Mouse (Mus musculus) lung, embryonic 14.5 days (tissue): ENCODE results near the gene Gcnt2. TPM values are rescaled to one million over a fixed set of nuclear protein-coding genes. Genes with fewer than 3 reads are reported as not detected.

Experiments
- ATAC-seq: fragments of 200-750 bp; cut with Nextera tagmentation; 2 replicates; pipeline ENCODE4 v1.8.0; 2017; ENCODE audit warnings: mild to moderate bottlenecking, moderate TSS enrichment, moderate library complexity; ENCODE audit not compliant: insufficient read depth
- DNase-seq: peaks from one replicate; pipeline ENCODE4 v3.0.0-alpha.2; 2015
- H3K27ac ChIP-seq: fragments of 300-500 bp; sonication (generic); 2 replicates; pipeline ENCODE4 v1.5.1; 2014; ENCODE audit warnings: low read depth, mild to moderate bottlenecking, moderate library complexity
- H3K27me3 ChIP-seq: fragments of 300-500 bp; sonication (generic); 2 replicates; pipeline ENCODE4 v1.6.1; 2014; ENCODE audit warnings: low read length, control low read depth; ENCODE audit not compliant: insufficient read depth
- H3K36me3 ChIP-seq: fragments of 300-500 bp; sonication (generic); 2 replicates; pipeline ENCODE4 v1.6.1; 2014; ENCODE audit warnings: control low read depth; ENCODE audit not compliant: insufficient read depth
- H3K4me1 ChIP-seq: fragments of 300-500 bp; sonication (generic); 2 replicates; pipeline ENCODE4 v1.6.1; 2014; ENCODE audit warnings: antibody characterized with exemption, control low read depth; ENCODE audit not compliant: insufficient read depth
- H3K4me2 ChIP-seq: fragments of 300-500 bp; sonication (generic); 2 replicates; pipeline ENCODE4 v1.6.1; 2014; ENCODE audit warnings: mild to moderate bottlenecking
- H3K4me3 ChIP-seq: fragments of 300-500 bp; sonication (generic); 2 replicates; pipeline ENCODE4 v1.5.1; 2014; ENCODE audit warnings: low read depth, low read length
- H3K9ac ChIP-seq: fragments of 300-500 bp; sonication (generic); 2 replicates; pipeline ENCODE4 v1.6.1; 2014
- H3K9me3 ChIP-seq: fragments of 300-500 bp; sonication (generic); 2 replicates; pipeline ENCODE4 v1.6.1; 2016; ENCODE audit warnings: low read depth, low read length, control low read depth
- CTCF ChIP-seq: IDR thresholded peaks from 2 replicates; pipeline ENCODE4 v1.5.1; 2016; ENCODE audit warnings: antibody characterized with exemption, low read depth
- WGBS: fragments of 180-500 bp; shearing (Covaris S2); extraction: QIAGEN DNeasy Blood & Tissue Kit; methylation state at CpG from one replicate; pipeline ENCODE4 v1.1.7; 2014; 5-methylcytosine and 5-hydroxymethylcytosine counted together
- polyA plus RNA-seq: library from polyadenylated mRNA; unstranded; fragments of >200 nt; fragmentation: Nextera tagmentation; extraction: Ambion mirVana; gene quantifications from 2 replicates; pipeline ENCODE4 v1.2.1, GENCODE M21; 2014

The Gcnt2 gene
- polyA plus RNA-seq, 1 experiment from 2014 or later, result 2.5 TPM

DNA sequence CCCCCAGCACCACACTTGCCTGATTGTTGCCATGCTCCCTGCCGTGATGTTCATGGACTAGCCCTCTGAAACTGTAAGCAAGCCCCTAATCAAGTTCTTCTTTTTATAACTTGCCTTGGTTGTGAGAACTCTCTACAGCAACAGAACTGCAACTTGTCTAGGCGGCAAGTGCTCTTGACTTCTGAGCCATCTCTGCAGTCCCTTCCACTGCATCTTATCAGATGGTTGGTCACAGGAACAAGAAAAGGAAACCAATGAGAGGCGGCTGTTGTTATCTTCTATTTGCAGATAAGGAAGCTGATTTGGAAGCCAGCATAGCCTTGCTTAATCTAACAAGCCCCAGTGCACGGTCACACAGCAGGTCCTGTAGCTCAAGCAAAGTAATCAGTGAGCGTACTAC lies 14.5 kb downstream of the Gcnt2 start:
- Histone ChIP-seq H3K4me3 (no peak overlapping the region), H3K27me3 (no peaks in the 10 kb centered on the region), H3K4me1 (peaks cover 3% of the 10 kb centered on the region; the same call in 1 of the 2 replicates), H3K27ac (no peak overlapping the region), H3K36me3 (no peaks in the 10 kb centered on the region), H3K4me2 (no peak overlapping the region), H3K9ac (no peak overlapping the region), H3K9me3 (no peaks in the 10 kb centered on the region)
- no peak for TF ChIP-seq CTCF
- 50% methylated on average over 5 of the region's 5 CpGs for WGBS
- ATAC-seq, result no peak
- no peak for DNase-seq

DNA sequence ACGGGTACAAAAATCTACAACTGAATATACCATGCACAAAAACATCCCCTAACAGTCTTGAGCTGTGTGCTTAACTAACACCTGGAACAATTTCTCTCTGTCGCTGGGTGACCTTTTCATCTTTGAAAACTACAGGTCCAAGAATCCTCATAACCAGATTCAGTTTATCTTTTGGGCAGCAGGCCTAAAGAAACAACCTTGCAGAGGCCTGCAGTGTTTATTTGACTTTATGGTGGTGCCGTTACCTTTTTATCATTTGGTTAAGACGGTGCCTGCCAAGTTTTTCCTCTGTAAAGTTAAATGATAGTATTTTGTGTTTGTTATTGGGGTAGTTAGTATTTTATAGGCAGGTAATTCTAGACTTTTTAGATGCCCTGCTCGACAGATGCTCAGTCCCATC lies 15.9 kb downstream of the Gcnt2 start:
- Histone ChIP-seq H3K27me3 (no peaks in the 10 kb centered on the region), H3K36me3 (no peaks in the 10 kb centered on the region)
- no peak for DNase-seq

DNA sequence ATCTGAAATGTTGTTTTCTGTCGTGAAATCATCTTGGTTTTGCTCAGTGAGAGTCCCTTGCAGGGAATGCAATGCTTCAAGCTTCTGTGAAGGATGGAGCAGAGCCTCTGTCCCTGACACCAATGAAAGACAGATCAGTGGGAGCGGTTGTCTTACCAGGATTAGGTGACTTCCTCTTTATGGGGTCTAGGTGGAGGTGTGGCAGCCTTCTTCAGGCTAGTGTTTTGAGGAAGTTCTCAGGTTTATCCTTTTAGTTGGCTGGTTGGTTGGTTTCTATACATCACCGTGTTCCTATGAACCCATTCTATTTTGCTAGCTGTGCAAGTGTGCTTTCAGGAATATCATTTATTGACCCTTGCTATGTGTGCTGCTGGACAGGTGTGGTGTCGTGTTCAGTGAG lies 18.0 kb downstream of the Gcnt2 start:
- Histone ChIP-seq H3K27me3 (no peaks in the 10 kb centered on the region), H3K4me3 (no peak overlapping the region), H3K9ac (no peak overlapping the region), H3K4me2 (no peak overlapping the region), H3K4me1 (no peaks in the 10 kb centered on the region), H3K27ac (no peak overlapping the region), H3K36me3 (no peaks in the 10 kb centered on the region), H3K9me3 (no peaks in the 10 kb centered on the region)
- WGBS, result 78% methylated on average over 4 of the region's 4 CpGs
- ATAC-seq, result no peak
- DNase-seq, result no peak
- TF ChIP-seq CTCF, result no peak

More for the DNA sequence above, 15.9 kb downstream of the Gcnt2 start:
- Histone ChIP-seq H3K9ac (no peak overlapping the region), H3K4me1 (no peaks in the 10 kb centered on the region), H3K27ac (no peak overlapping the region), H3K9me3 (no peaks in the 10 kb centered on the region), H3K4me2 (no peak overlapping the region), H3K4me3 (no peak overlapping the region)
- 53% methylated on average over 5 of the region's 5 CpGs for WGBS
- ATAC-seq, result no peak
- TF ChIP-seq CTCF, result no peak

DNA sequence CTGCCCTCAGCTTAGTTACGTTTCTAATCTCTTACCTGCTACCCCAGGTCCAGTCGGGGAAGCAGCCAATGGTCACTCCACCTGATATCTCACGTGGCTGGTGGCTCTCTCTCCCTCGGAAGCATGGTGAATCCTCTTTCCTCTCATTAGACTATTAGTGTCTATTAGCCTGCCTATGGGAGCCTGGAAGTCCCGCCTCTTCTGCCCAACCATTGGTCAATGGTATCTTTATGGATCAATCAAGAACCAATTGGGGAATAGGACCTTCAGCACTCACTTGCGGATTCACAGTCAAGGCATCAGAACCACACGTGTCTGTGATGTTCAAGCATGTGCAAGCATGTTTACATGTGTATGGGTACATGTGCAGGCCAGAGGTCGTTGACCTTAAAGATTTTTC lies 21.0 kb downstream of the Gcnt2 start:
- Histone ChIP-seq H3K36me3 (no peaks in the 10 kb centered on the region), H3K4me1 (no peaks in the 10 kb centered on the region), H3K9ac (no peak overlapping the region), H3K4me2 (no peak overlapping the region), H3K27me3 (no peaks in the 10 kb centered on the region), H3K9me3 (no peaks in the 10 kb centered on the region), H3K27ac (no peak overlapping the region), H3K4me3 (no peak overlapping the region)
- no peak for TF ChIP-seq CTCF
- WGBS, result 75% methylated on average over 8 of the region's 8 CpGs
- DNase-seq, result no peak
- ATAC-seq, result no peak

DNA sequence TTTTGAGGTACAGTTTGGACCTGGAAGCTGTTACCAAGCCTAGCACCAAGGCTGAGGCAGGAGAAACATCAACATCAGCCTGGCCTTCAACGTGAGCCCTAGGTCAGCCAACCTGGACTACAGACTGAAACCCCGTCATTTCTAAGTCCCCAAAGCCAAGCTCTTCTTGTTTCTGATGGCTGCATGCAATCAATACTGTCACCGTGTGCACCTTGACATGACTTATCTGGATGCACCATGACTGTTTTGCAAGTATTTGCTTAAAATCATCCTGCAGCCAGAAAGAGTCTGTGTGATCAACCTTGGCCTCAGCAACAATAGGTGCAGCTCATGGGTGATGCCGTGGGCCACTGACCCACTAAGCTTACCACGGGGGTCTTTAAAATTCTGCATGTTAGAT lies 23.1 kb downstream of the Gcnt2 start:
- TF ChIP-seq CTCF, result no peak
- DNase-seq, result no peak

DNA sequence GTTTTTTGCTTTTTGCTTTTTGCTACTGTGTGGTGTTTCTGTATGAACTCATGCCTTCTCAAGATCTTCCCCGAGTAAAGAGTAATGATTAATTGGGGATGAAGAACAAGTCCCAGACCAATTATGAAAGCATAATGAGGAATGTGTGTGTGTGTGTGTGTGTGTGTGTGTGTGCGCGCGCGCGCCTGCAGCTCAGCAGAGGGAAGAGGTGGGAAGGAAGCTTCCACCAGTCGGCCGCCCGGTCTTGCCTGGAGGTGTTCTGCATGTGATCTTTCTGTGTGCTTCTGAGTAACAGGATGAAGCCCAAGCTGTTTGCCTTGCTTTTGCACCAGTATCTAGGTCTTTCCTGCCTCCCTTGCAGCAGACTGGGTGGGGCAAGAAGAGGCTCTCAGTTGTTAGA lies 24.3 kb downstream of the Gcnt2 start:
- DNase-seq (no peak), ATAC-seq (no peak)
- H3K9me3 ChIP-seq, result no peaks in the 10 kb centered on the region
- 81% methylated on average over 9 of the region's 9 CpGs for WGBS
- H3K27me3 ChIP-seq, result no peaks in the 10 kb centered on the region
- H3K36me3 ChIP-seq, result no peaks in the 10 kb centered on the region
- H3K9ac ChIP-seq, result no peak overlapping the region
- H3K4me3 ChIP-seq, result no peak overlapping the region
- no peak overlapping the region for H3K27ac ChIP-seq
- H3K4me2 ChIP-seq, result no peak overlapping the region
- no peaks in the 10 kb centered on the region; the same call in 1 of the 2 replicates for H3K4me1 ChIP-seq
- no peak for TF ChIP-seq CTCF

More for the DNA sequence above, 23.1 kb downstream of the Gcnt2 start:
- WGBS, result 77% methylated on average over 5 of the region's 5 CpGs
- no peak overlapping the region for H3K4me2 ChIP-seq
- no peak overlapping the region for H3K27ac ChIP-seq
- no peak for ATAC-seq
- H3K4me3 ChIP-seq, result no peak overlapping the region
- H3K4me1 ChIP-seq, result no peaks in the 10 kb centered on the region; the same call in 1 of the 2 replicates
- no peaks in the 10 kb centered on the region for H3K27me3 ChIP-seq
- H3K36me3 ChIP-seq, result no peaks in the 10 kb centered on the region
- no peaks in the 10 kb centered on the region for H3K9me3 ChIP-seq
- no peak overlapping the region for H3K9ac ChIP-seq

DNA sequence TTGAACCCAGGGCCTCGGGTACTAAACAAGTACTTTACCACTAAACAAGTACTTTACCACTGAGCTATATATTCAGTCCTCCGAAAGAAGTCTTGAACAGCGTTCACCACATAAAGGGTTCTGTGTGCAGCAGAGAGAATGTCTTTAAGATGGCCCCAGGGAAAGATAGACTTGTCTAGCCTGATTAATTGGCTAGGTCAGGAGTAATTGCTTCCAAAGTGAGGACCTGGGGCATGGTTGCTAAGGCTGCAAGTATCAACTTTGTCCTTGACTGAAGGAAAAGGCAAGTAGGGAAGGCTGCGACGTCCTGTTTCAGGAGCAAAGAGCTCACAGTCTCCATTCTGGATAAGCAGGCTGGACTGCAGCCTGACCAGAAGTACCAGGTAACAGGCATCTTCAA lies 25.3 kb downstream of the Gcnt2 start:
- 66% methylated on average over 5 of the region's 5 CpGs for WGBS
- no peaks in the 10 kb centered on the region for H3K27me3 ChIP-seq
- ATAC-seq (no peak), DNase-seq (no peak)
- H3K9me3 ChIP-seq, result no peaks in the 10 kb centered on the region
- no peak for TF ChIP-seq CTCF
- H3K4me1 ChIP-seq, result no peaks in the 10 kb centered on the region; the same call in 1 of the 2 replicates
- no peaks in the 10 kb centered on the region for H3K36me3 ChIP-seq
- no peak overlapping the region for H3K4me3 ChIP-seq
- H3K4me2 ChIP-seq, result no peak overlapping the region
- no peak overlapping the region for H3K9ac ChIP-seq
- no peak overlapping the region for H3K27ac ChIP-seq
